Mouse (Mus musculus) heart, embryonic 13.5 days (tissue): ENCODE data around the gene Kif2a. TPM values are rescaled to one million over a fixed set of nuclear protein-coding genes. Genes with fewer than 3 reads are reported as not detected.
"Not testable (repeated sequence)": the region's sequence is repeated elsewhere in the genome, so short reads cannot be mapped to it uniquely, and the experiment has no call there.

Experiments
- ATAC-seq: fragments of 200-750 bp; cut with Nextera tagmentation; 2 replicates; pipeline ENCODE4 v1.8.0; 2017; ENCODE audit warnings: moderate TSS enrichment; ENCODE audit not compliant: insufficient number of reproducible peaks, low FRiP score, low TSS enrichment; ENCODE audit errors: extremely low read depth
- H3K27ac ChIP-seq: fragments of 300-500 bp; sonication (generic); replicated peaks from 2 replicates; pipeline ENCODE4 v1.5.1; 2015; ENCODE audit warnings: moderate library complexity, mild to moderate bottlenecking, inconsistent platforms
- H3K27me3 ChIP-seq: fragments of 300-500 bp; sonication (generic); replicated peaks from 2 replicates; pipeline ENCODE4 v1.6.1; 2015; ENCODE audit warnings: mild to moderate bottlenecking, inconsistent platforms
- H3K36me3 ChIP-seq: fragments of 300-500 bp; sonication (generic); 2 replicates; pipeline ENCODE4 v1.6.1; 2015; ENCODE audit warnings: mild to moderate bottlenecking, inconsistent platforms
- H3K4me1 ChIP-seq: fragments of 300-500 bp; sonication (generic); 2 replicates; pipeline ENCODE4 v1.6.1; 2015; ENCODE audit warnings: inconsistent platforms
- H3K4me2 ChIP-seq: fragments of 300-500 bp; sonication (generic); 2 replicates; pipeline ENCODE4 v1.6.1; 2015; ENCODE audit warnings: inconsistent platforms, mild to moderate bottlenecking, moderate library complexity
- H3K4me3 ChIP-seq: fragments of 300-500 bp; sonication (generic); 2 replicates; pipeline ENCODE4 v1.5.1; 2015; ENCODE audit warnings: moderate library complexity, mild to moderate bottlenecking, inconsistent platforms
- H3K9ac ChIP-seq: fragments of 300-500 bp; sonication (generic); 2 replicates; pipeline ENCODE4 v1.6.1; 2015; ENCODE audit warnings: inconsistent platforms, mild to moderate bottlenecking, moderate library complexity
- H3K9me3 ChIP-seq: fragments of 300-500 bp; sonication (generic); 2 replicates; pipeline ENCODE4 v1.6.1; 2016; ENCODE audit warnings: inconsistent platforms
- WGBS: fragments of 180-500 bp; shearing (Covaris S2); methylation state at CpG from one replicate; pipeline ENCODE4 v1.1.7; 2015; ENCODE audit warnings: mixed read lengths; 5-methylcytosine and 5-hydroxymethylcytosine counted together
- polyA plus RNA-seq: library from polyadenylated mRNA; unstranded; fragments of >200 nt; fragmentation: Nextera tagmentation; extraction: Ambion mirVana; gene quantifications from 2 replicates; pipeline ENCODE4 v1.2.1, GENCODE M21; 2015

The Kif2a gene
- polyA plus RNA-seq, 1 experiment from 2014 or later, result 10.1 TPM

- H3K9ac ChIP-seq, result no peak overlapping the region
- peaks cover 38% of the 10 kb centered on the region for H3K36me3 ChIP-seq
- peaks cover 4% of the 10 kb centered on the region for H3K9me3 ChIP-seq
- no peak for ATAC-seq
- H3K4me1 ChIP-seq, result peaks cover 7% of the 10 kb centered on the region
- no peak overlapping the region for H3K4me2 ChIP-seq
- H3K27me3 ChIP-seq, result no peaks in the 10 kb centered on the region
- 86% methylated on average over 4 of the region's 4 CpGs for WGBS
- no peak overlapping the region for H3K27ac ChIP-seq
- no peak overlapping the region for H3K4me3 ChIP-seq
Measured at GRCm38 (mm10) chr13:106928296-106928695, 93.6 kb downstream of the Kif2a start.

DNA sequence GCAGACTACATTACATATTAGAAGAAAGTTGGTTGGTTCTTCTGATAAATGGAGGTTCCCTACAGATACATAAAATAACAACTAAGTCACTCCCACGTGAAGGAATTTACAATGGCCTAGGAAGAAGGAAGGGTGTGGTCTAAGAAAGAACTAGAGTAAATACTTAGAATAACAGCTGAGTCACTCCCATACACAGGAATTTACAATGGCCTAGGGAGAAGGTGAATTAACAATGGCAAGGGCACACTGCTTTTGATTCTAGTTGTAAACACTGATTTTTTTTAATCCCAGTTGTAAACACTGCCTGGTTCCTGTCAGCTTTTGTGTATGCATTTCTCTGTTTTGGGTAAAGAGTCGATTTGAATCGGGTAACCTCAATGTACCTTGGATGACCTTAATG is 96.0 kb downstream of the Kif2a start:
- H3K9ac ChIP-seq, H3K27ac ChIP-seq, ATAC-seq, H3K9me3 ChIP-seq, H3K4me3 ChIP-seq, H3K4me2 ChIP-seq, H3K27me3 ChIP-seq, H3K4me1 ChIP-seq: not testable (repeated sequence)
- WGBS, result 87% methylated on average over 3 of the region's 3 CpGs
- peaks cover 59% of the 10 kb centered on the region for H3K36me3 ChIP-seq

- no peak for ATAC-seq
- Histone ChIP-seq H3K9me3 (no peaks in the 10 kb centered on the region), H3K36me3 (peaks cover 53% of the 10 kb centered on the region), H3K4me2 (no peak overlapping the region), H3K4me3 (no peak overlapping the region), H3K9ac (no peak overlapping the region), H3K27me3 (no peaks in the 10 kb centered on the region), H3K27ac (peak overlapping the region; percentile 45; the same call in 1 of the 2 replicates), H3K4me1 (peaks cover 21% of the 10 kb centered on the region)
- WGBS, result 44% methylated on average over 7 of the region's 7 CpGs
Measured at GRCm38 (mm10) chr13:106918322-106919050, 103.4 kb downstream of the Kif2a start.

DNA sequence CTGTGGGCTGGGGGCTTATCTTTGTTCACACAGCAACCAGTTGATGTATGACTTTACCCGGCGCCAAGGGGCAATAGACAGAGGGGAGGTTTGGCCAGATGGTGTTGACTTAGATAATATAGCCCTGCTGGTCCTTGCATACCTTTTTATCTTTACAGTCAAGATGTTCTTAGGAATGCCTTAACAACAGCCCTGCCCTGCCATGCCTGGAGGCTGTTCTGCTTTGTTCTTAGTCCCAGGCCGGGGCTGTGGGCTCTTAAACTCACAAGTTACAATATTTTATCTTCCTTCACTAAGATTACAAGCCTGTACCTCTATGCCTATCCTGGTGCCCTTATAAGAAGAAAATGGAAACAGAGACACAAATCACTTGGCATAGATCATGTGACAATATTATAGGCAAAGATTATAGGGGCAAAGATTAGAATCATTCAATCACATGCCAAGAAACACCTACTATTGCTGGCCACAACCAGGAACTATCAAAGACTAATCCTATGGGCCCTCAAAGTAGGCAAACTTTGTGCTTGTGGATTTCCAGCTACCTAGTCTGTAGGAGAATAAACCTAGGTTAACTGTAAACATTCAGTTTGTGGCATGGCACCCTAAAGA is 108.7 kb downstream of the Kif2a start:
- WGBS, result 31% methylated on average over 3 of the region's 3 CpGs
- no peak overlapping the region for H3K27ac ChIP-seq
- no peak overlapping the region for H3K4me3 ChIP-seq
- no peaks in the 10 kb centered on the region for H3K9me3 ChIP-seq
- H3K36me3 ChIP-seq, result peaks cover 39% of the 10 kb centered on the region
- no peak overlapping the region for H3K4me2 ChIP-seq
- peaks cover 22% of the 10 kb centered on the region for H3K4me1 ChIP-seq
- no peak for ATAC-seq
- H3K27me3 ChIP-seq, result no peaks in the 10 kb centered on the region
- no peak overlapping the region for H3K9ac ChIP-seq

DNA sequence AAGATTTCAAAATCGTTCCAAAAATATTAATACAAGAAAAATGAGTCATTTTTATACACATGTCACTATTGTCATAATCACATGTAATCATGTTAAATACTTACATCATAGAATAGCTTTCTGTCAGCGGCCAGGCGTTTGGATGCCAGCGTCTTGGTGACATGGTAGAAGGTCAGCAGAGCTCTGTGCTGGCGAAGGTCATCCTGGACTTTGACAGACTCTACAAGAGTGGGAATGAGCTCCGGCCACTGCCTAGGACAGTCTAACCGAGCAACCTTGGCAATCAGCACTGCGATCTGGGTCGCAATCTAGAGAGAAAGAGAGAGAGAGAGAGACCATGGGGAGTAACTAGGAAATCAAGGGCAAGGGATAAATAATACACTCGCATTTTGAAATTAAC is 111.8 kb downstream of the Kif2a start:
- ATAC-seq, result no peak

More for the DNA sequence above, 111.8 kb downstream of the Kif2a start:
- Histone ChIP-seq H3K27ac (no peak overlapping the region), H3K27me3 (no peaks in the 10 kb centered on the region), H3K4me1 (peaks cover 15% of the 10 kb centered on the region), H3K9ac (no peak overlapping the region), H3K4me3 (no peak overlapping the region), H3K9me3 (no peaks in the 10 kb centered on the region), H3K4me2 (no peak overlapping the region), H3K36me3 (peaks cover 57% of the 10 kb centered on the region)
- 89% methylated on average over 10 of the region's 10 CpGs for WGBS

Other genes with a start within 250 kb of the Kif2a start
- 63.1 and 66.4 TPM in 2 replicates for gene Ipo11, start 85.2 kb downstream of the Kif2a start, polyA plus RNA-seq
- gene Dimt1, start 75.0 kb downstream of the Kif2a start, polyA plus RNA-seq, result 28.5 and 28.8 TPM in 2 replicates